8 mouse cellular contexts compared by ENCODE assay signal in the genomic region with DNA sequence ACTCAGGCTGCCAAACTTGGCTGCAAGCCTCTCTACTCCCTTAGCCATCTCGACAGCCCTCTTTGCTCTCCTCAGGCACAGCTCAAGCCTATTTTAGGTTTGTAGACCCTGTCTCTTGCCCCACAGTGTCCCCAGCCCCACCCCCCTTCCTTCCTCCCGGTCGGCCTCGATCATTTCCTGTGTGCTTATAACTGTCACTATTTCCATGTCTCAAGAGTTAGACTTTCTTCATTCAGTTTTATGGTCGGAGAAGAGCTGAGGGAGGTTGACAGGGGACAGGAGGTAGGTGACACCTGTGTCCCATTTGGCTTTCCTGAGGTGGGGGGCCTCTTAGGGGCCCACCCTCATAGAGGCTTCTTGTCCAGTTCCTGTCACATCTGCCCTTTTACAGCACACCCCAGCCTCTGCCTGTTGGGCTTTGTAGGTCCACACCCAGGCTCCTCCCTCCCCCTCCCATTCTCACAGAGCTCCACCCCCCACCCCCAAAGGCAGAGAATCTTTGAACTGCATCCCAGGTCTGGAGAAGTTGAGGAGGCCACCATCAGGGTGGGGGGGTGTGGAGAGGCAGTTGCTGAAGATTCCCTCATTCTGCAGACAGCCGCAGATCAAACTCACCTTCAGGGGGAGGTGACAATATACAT. TPM values are rescaled to one million over a fixed set of nuclear protein-coding genes. Genes with fewer than 3 reads are reported as not detected.
DNase-seq lines count a peak whose midpoint lies in the region; ATAC-seq lines count a peak whose summit lies in the region.

No protein-coding gene starts in this region.

- H3K4me2 ChIP-seq in hindbrain, embryonic 13.5 days, result peak overlapping the region; percentile 96
- no peak overlapping the region for H3K4me2 ChIP-seq in hindbrain, embryonic 12.5 days (replicated peaks)
- H3K4me2 ChIP-seq in embryonic facial prominence, embryonic 11.5 days (ENCODE audit: low read depth, low read length), result peak overlapping the region; percentile 1; the same call in 1 of the 2 replicates
- H3K4me2 ChIP-seq in limb, embryonic 11.5 days (ENCODE audit: low read depth, severe bottlenecking), result peak overlapping the region; percentile 98; the same call in 1 of the 2 replicates

- H3K4me1 ChIP-seq in hindbrain, embryonic 13.5 days (replicated peaks), result peaks cover 39% of the 10 kb centered on the region
- peaks cover 33% of the 10 kb centered on the region for H3K4me1 ChIP-seq in hindbrain, embryonic 12.5 days
- H3K4me1 ChIP-seq in embryonic facial prominence, embryonic 11.5 days (ENCODE audit: control insufficient read depth, insufficient read depth, low read length), result peaks cover 4% of the 10 kb centered on the region; the same call in 1 of the 2 replicates
- peaks cover 24% of the 10 kb centered on the region for H3K4me1 ChIP-seq in limb, embryonic 11.5 days (ENCODE audit: control insufficient read depth, insufficient read depth, low read length)

- peaks cover 34% of the 10 kb centered on the region for H3K36me3 ChIP-seq in hindbrain, embryonic 13.5 days
- H3K36me3 ChIP-seq in hindbrain, embryonic 12.5 days, result peaks cover 33% of the 10 kb centered on the region
- H3K36me3 ChIP-seq in embryonic facial prominence, embryonic 11.5 days (replicated peaks; ENCODE audit: control insufficient read depth, insufficient read depth, low read depth, low read length), result peaks cover 2% of the 10 kb centered on the region; the same call in 1 of the 2 replicates
- H3K36me3 ChIP-seq in limb, embryonic 11.5 days (ENCODE audit: control insufficient read depth, insufficient read depth, low read length), result peaks cover 10% of the 10 kb centered on the region

- peak overlapping the region; percentile 6; the same call in 1 of the 2 replicates for H3K9ac ChIP-seq in hindbrain, embryonic 13.5 days
- no peak overlapping the region for H3K9ac ChIP-seq in hindbrain, embryonic 12.5 days
- no peak overlapping the region for H3K9ac ChIP-seq in embryonic facial prominence, embryonic 11.5 days (replicated peaks; ENCODE audit: low read length)
- no peak overlapping the region for H3K9ac ChIP-seq in limb, embryonic 11.5 days (ENCODE audit: low read length)

- 87% methylated on average over 6 of the region's 6 CpGs for WGBS in hindbrain, embryonic 13.5 days
- WGBS in hindbrain, embryonic 12.5 days, result 78% methylated on average over 6 of the region's 6 CpGs
- WGBS in embryonic facial prominence, embryonic 11.5 days, result 53% methylated on average over 6 of the region's 6 CpGs
- WGBS in limb, embryonic 11.5 days, result 51% methylated on average over 6 of the region's 6 CpGs

- H3K4me3 ChIP-seq in hindbrain, embryonic 13.5 days, result no peak overlapping the region
- H3K4me3 ChIP-seq in hindbrain, embryonic 12.5 days, result no peak overlapping the region
- no peak overlapping the region for H3K4me3 ChIP-seq in embryonic facial prominence, embryonic 11.5 days (ENCODE audit: low read depth, low read length)
- no peak overlapping the region for H3K4me3 ChIP-seq in limb, embryonic 11.5 days (ENCODE audit: low read depth, low read length)

- peak overlapping the region; percentile 70; the same call in 1 of the 2 replicates for H3K27ac ChIP-seq in hindbrain, embryonic 13.5 days
- no peak overlapping the region for H3K27ac ChIP-seq in hindbrain, embryonic 12.5 days
- H3K27ac ChIP-seq in embryonic facial prominence, embryonic 11.5 days (replicated peaks; ENCODE audit: low read depth, low read length), result no peak overlapping the region
- no peak overlapping the region for H3K27ac ChIP-seq in limb, embryonic 11.5 days (replicated peaks; ENCODE audit: low read depth, low read length)

- no peaks in the 10 kb centered on the region for H3K9me3 ChIP-seq in hindbrain, embryonic 13.5 days
- no peaks in the 10 kb centered on the region for H3K9me3 ChIP-seq in hindbrain, embryonic 12.5 days (replicated peaks)
- no peaks in the 10 kb centered on the region for H3K9me3 ChIP-seq in embryonic facial prominence, embryonic 11.5 days (replicated peaks; ENCODE audit: control insufficient read depth, low read length)
- no peaks in the 10 kb centered on the region for H3K9me3 ChIP-seq in limb, embryonic 11.5 days (ENCODE audit: control insufficient read depth, low read length)

- ATAC-seq in hindbrain, embryonic 13.5 days (ENCODE audit: low FRiP score), result no peak
- ATAC-seq in hindbrain, embryonic 12.5 days (ENCODE audit: low FRiP score), result no peak
- no peak for ATAC-seq in embryonic facial prominence, embryonic 11.5 days (replicated peaks; ENCODE audit: insufficient number of reproducible peaks, low FRiP score, low TSS enrichment, low read depth)
- no peak for ATAC-seq in limb, embryonic 11.5 days (ENCODE audit: insufficient number of reproducible peaks, low FRiP score, low TSS enrichment, low read depth)

- no peak for DNase-seq in embryonic facial prominence, embryonic 11.5 days (ENCODE audit: low spot score)
- DNase-seq in limb, embryonic 11.5 days (ENCODE audit: low spot score), result no peak
- DNase-seq in naive thymus-derived CD4-positive, alpha-beta T cell, adult 2 months (ENCODE audit: low read depth), result peak; percentile 63
- no peak for DNase-seq in right cerebral cortex, adult 18-20 months
- DNase-seq in adrenal gland, adult 18-20 months (ENCODE audit: low spot score in 2 of 2), result no peak
- no peak for DNase-seq in kidney, adult 18-20 months

- H3K27me3 ChIP-seq in hindbrain, embryonic 13.5 days, result no peaks in the 10 kb centered on the region
- no peaks in the 10 kb centered on the region for H3K27me3 ChIP-seq in hindbrain, embryonic 12.5 days
- H3K27me3 ChIP-seq in embryonic facial prominence, embryonic 11.5 days (ENCODE audit: control insufficient read depth, insufficient read depth, low read length), result no peaks in the 10 kb centered on the region
- H3K27me3 ChIP-seq in limb, embryonic 11.5 days (ENCODE audit: control insufficient read depth, insufficient read depth, low read length), result no peaks in the 10 kb centered on the region

RNA-seq across cellular contexts. Expression of a gene that starts 3.8 kb away (rescaled TPM):
- 61.1 and 62.5 TPM in 2 replicates for polyA plus RNA-seq in hindbrain, embryonic 13.5 days (2015; fragmentation: Nextera tagmentation; extraction: Ambion mirVana)
- 81.8 and 82.9 TPM in 2 replicates for polyA plus RNA-seq in hindbrain, embryonic 12.5 days (2016; fragmentation: Nextera tagmentation; extraction: Ambion mirVana)
- 76.1 and 78.8 TPM in 2 replicates for polyA plus RNA-seq in embryonic facial prominence, embryonic 11.5 days (2014; fragmentation: Nextera tagmentation; extraction: Ambion mirVana)
- 96.0 and 101 TPM in 2 replicates for polyA plus RNA-seq in limb, embryonic 11.5 days (2014; fragmentation: Nextera tagmentation; extraction: Ambion mirVana)
- total RNA-seq in adrenal gland, adult 18-20 months (2021), result 10 to 100 TPM; 72.5 to 80.5 TPM

RNA-seq across cellular contexts. Expression of a gene that starts 7.9 kb away (rescaled TPM):
- 32.9 and 34.1 TPM in 2 replicates for polyA plus RNA-seq in hindbrain, embryonic 13.5 days (2015; fragmentation: Nextera tagmentation; extraction: Ambion mirVana)
- 20.9 and 22.2 TPM in 2 replicates for polyA plus RNA-seq in hindbrain, embryonic 12.5 days (2016; fragmentation: Nextera tagmentation; extraction: Ambion mirVana)
- 1.6 and 2.5 TPM in 2 replicates for polyA plus RNA-seq in embryonic facial prominence, embryonic 11.5 days (2014; fragmentation: Nextera tagmentation; extraction: Ambion mirVana)
- polyA plus RNA-seq in limb, embryonic 11.5 days (2014; fragmentation: Nextera tagmentation; extraction: Ambion mirVana), result 1.2 and 1.8 TPM in 2 replicates
- 1 to 10 TPM; 4.2 to 4.7 TPM for total RNA-seq in adrenal gland, adult 18-20 months (2021)

RNA-seq across cellular contexts. Expression of a gene that starts 29.3 kb away (rescaled TPM):
- 40.6 and 44.1 TPM in 2 replicates for polyA plus RNA-seq in hindbrain, embryonic 13.5 days (2015; fragmentation: Nextera tagmentation; extraction: Ambion mirVana)
- polyA plus RNA-seq in hindbrain, embryonic 12.5 days (2016; fragmentation: Nextera tagmentation; extraction: Ambion mirVana), result 55.1 and 59.7 TPM in 2 replicates
- 57.6 and 65.1 TPM in 2 replicates for polyA plus RNA-seq in embryonic facial prominence, embryonic 11.5 days (2014; fragmentation: Nextera tagmentation; extraction: Ambion mirVana)
- polyA plus RNA-seq in limb, embryonic 11.5 days (2014; fragmentation: Nextera tagmentation; extraction: Ambion mirVana), result 61.4 and 62.0 TPM in 2 replicates
- total RNA-seq in adrenal gland, adult 18-20 months (2021), result 10 to 100 TPM; 23.7 to 24.6 TPM

RNA-seq across cellular contexts. Expression of a gene that starts 38.1 kb away (rescaled TPM):
- polyA plus RNA-seq in hindbrain, embryonic 13.5 days (2015; fragmentation: Nextera tagmentation; extraction: Ambion mirVana), result 10.7 and 11.1 TPM in 2 replicates
- 11.0 and 14.8 TPM in 2 replicates for polyA plus RNA-seq in hindbrain, embryonic 12.5 days (2016; fragmentation: Nextera tagmentation; extraction: Ambion mirVana)
- 11.5 and 12.5 TPM in 2 replicates for polyA plus RNA-seq in embryonic facial prominence, embryonic 11.5 days (2014; fragmentation: Nextera tagmentation; extraction: Ambion mirVana)
- 12.0 and 12.2 TPM in 2 replicates for polyA plus RNA-seq in limb, embryonic 11.5 days (2014; fragmentation: Nextera tagmentation; extraction: Ambion mirVana)
- total RNA-seq in adrenal gland, adult 18-20 months (2021), result 10 to 100 TPM; 39.9 to 44.6 TPM

RNA-seq across cellular contexts. Expression of a gene that starts 38.3 kb away (rescaled TPM):
- 10.6 and 12.3 TPM in 2 replicates for polyA plus RNA-seq in hindbrain, embryonic 13.5 days (2015; fragmentation: Nextera tagmentation; extraction: Ambion mirVana)
- 19.5 and 20.1 TPM in 2 replicates for polyA plus RNA-seq in hindbrain, embryonic 12.5 days (2016; fragmentation: Nextera tagmentation; extraction: Ambion mirVana)
- polyA plus RNA-seq in embryonic facial prominence, embryonic 11.5 days (2014; fragmentation: Nextera tagmentation; extraction: Ambion mirVana), result 22.0 and 23.1 TPM in 2 replicates
- 19.6 and 20.1 TPM in 2 replicates for polyA plus RNA-seq in limb, embryonic 11.5 days (2014; fragmentation: Nextera tagmentation; extraction: Ambion mirVana)
- 1 to 10 TPM; 2.3 to 2.4 TPM for total RNA-seq in adrenal gland, adult 18-20 months (2021)
